Mouse (Mus musculus) midbrain, postnatal 0 days (tissue): Measurements from ENCODE around the gene Ttll13. TPM values are rescaled to one million over a fixed set of nuclear protein-coding genes. Genes with fewer than 3 reads are reported as not detected.

Experiments
- ATAC-seq: fragments of 200-750 bp; cut with Nextera tagmentation; 2 replicates; pipeline ENCODE4 v1.8.0; 2017; ENCODE audit warnings: moderate number of reproducible peaks, mild to moderate bottlenecking, moderate TSS enrichment, moderate library complexity; ENCODE audit not compliant: low FRiP score
- DNase-seq: peaks from one replicate; pipeline ENCODE4 v3.0.0-alpha.2; 2015; ENCODE audit warnings: low spot score
- H3K27ac ChIP-seq: fragments of 300-500 bp; sonication (generic); 2 replicates; pipeline ENCODE4 v1.5.1; 2014; ENCODE audit warnings: low read depth, mild to moderate bottlenecking, low read length, mixed read lengths
- H3K27me3 ChIP-seq: fragments of 300-500 bp; sonication (generic); 2 replicates; pipeline ENCODE4 v1.6.1; 2014; ENCODE audit warnings: low read length, control low read depth, mixed read lengths; ENCODE audit not compliant: insufficient read depth
- H3K36me3 ChIP-seq: fragments of 300-500 bp; sonication (generic); 2 replicates; pipeline ENCODE4 v1.6.1; 2014; ENCODE audit warnings: low read length, control low read depth, mixed read lengths; ENCODE audit not compliant: insufficient read depth
- H3K4me1 ChIP-seq: fragments of 300-500 bp; sonication (generic); 2 replicates; pipeline ENCODE4 v1.6.1; 2014; ENCODE audit warnings: mild to moderate bottlenecking, control low read depth, antibody characterized with exemption, low read length, mixed read lengths; ENCODE audit not compliant: insufficient read depth
- H3K4me2 ChIP-seq: fragments of 300-500 bp; sonication (generic); 2 replicates; pipeline ENCODE4 v1.6.1; 2014; ENCODE audit warnings: low read depth, mild to moderate bottlenecking, low read length, mixed read lengths; ENCODE audit not compliant: poor library complexity, severe bottlenecking
- H3K4me3 ChIP-seq: fragments of 300-500 bp; sonication (generic); 2 replicates; pipeline ENCODE4 v1.5.1; 2014; ENCODE audit warnings: low read depth, mild to moderate bottlenecking, low read length, moderate library complexity
- H3K9ac ChIP-seq: fragments of 300-500 bp; sonication (generic); replicated peaks from 2 replicates; pipeline ENCODE4 v1.6.1; 2014; ENCODE audit warnings: mild to moderate bottlenecking, low read length, moderate library complexity, mixed read lengths; ENCODE audit not compliant: poor library complexity, severe bottlenecking
- H3K9me3 ChIP-seq: fragments of 300-500 bp; sonication (generic); 2 replicates; pipeline ENCODE4 v1.6.1; 2016; ENCODE audit warnings: low read length, control low read depth
- CTCF ChIP-seq: IDR thresholded peaks from 2 replicates; pipeline ENCODE4 v1.5.1; 2016; ENCODE audit warnings: antibody characterized with exemption, mild to moderate bottlenecking
- WGBS: fragments of 180-500 bp; shearing (Covaris S2); extraction: QIAGEN DNeasy Blood & Tissue Kit; methylation state at CpG from one replicate; pipeline ENCODE4 v1.1.7; 2014; 5-methylcytosine and 5-hydroxymethylcytosine counted together
- polyA plus RNA-seq: library from polyadenylated mRNA; unstranded; fragments of >200 nt; fragmentation: Nextera tagmentation; extraction: Ambion mirVana; gene quantifications from 2 replicates; pipeline ENCODE4 v1.2.1, GENCODE M21; 2015
- total RNA-seq: library from RNA; depleted of rRNA; stranded (reverse); fragments of >200 nt; gene quantifications from 2 replicates; pipeline ENCODE4 v1.2.3, GENCODE M21; 2014

Gene Ttll13
- total and polyA plus RNA-seq, 2 experiments from 2014 or later, result 1.2 to 3.2 TPM

- Histone ChIP-seq H3K9ac (no peak overlapping the region), H3K27me3 (no peaks in the 10 kb centered on the region), H3K4me2 (no peak overlapping the region), H3K27ac (no peak overlapping the region), H3K36me3 (peaks cover 42% of the 10 kb centered on the region), H3K9me3 (peaks cover 5% of the 10 kb centered on the region; the same call in 1 of the 2 replicates), H3K4me1 (peaks cover 13% of the 10 kb centered on the region), H3K4me3 (no peak overlapping the region)
- ATAC-seq, result no peak
- WGBS, result 93% methylated on average over 2 of the region's 2 CpGs
- DNase-seq, result no peak
- no peak for TF ChIP-seq CTCF
Observed at GRCm38 (mm10) chr7:80273456-80273855, 27.3 kb downstream of the Ttll13 start.

- peaks cover 5% of the 10 kb centered on the region; the same call in 1 of the 2 replicates for H3K9me3 ChIP-seq
- H3K4me3 ChIP-seq, result no peak overlapping the region
- no peak for DNase-seq
- TF ChIP-seq CTCF, result no peak
- no peaks in the 10 kb centered on the region for H3K4me1 ChIP-seq
- 99% methylated on average over 4 of the region's 4 CpGs for WGBS
- H3K36me3 ChIP-seq, result peaks cover 54% of the 10 kb centered on the region
- H3K27ac ChIP-seq, result no peak overlapping the region
- H3K4me2 ChIP-seq, result no peak overlapping the region
- H3K9ac ChIP-seq, result no peak overlapping the region
- no peaks in the 10 kb centered on the region for H3K27me3 ChIP-seq
- no peak for ATAC-seq
Observed at GRCm38 (mm10) chr7:80276374-80276773, 30.2 kb downstream of the Ttll13 start.

DNA sequence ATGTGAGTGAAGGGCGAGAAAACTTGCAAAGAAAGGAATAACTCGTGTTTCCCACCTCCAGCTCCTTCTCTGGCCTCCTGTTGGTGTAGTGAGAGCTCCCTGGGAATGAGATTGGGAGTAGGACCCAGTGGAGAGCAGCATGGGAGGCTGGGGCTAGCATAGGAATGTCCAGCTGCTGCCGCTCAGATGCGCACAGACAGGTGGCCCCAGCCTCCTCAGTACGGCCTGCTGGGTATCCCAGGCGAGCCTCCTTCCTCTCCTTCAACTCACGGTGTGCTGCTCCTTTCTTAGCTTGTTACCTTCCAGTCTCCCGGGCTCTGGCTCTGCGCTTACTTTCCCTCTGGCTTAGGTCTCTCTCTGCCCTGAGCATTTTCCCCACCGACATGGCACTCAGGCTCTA is 33.9 kb downstream of the Ttll13 start:
- TF ChIP-seq CTCF, result no peak
- Histone ChIP-seq H3K27me3 (no peaks in the 10 kb centered on the region), H3K9ac (no peak overlapping the region), H3K36me3 (peaks cover 66% of the 10 kb centered on the region), H3K9me3 (peaks cover 3% of the 10 kb centered on the region; the same call in 1 of the 2 replicates), H3K27ac (no peak overlapping the region), H3K4me3 (no peak overlapping the region), H3K4me1 (no peaks in the 10 kb centered on the region), H3K4me2 (no peak overlapping the region)
- WGBS, result 89% methylated on average over 10 of the region's 10 CpGs
- ATAC-seq (no peak), DNase-seq (no peak)

DNA sequence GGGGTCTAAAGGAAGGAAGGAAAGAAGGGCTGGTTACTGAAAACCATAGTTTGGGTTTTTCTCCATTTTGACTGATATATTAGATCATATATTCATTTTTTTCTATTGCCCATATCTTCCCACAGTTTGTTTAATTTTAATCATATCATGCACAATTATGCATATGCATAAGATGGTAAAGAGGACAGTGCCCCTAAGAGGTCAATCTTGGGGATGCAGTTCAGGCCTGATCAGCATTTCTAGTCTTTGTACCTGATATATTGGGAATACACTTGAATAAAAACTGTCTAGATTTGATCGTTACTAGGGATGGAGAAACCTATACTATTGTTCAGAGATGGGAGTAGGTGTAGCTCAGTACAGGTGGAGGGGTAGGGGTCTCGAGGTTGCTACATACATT is 34.8 kb downstream of the Ttll13 start:
- no peak for ATAC-seq
- no peak overlapping the region for H3K4me3 ChIP-seq
- whole genome bisulfite sequencing, result 83% methylated on average over 2 of the region's 2 CpGs
- TF ChIP-seq CTCF, result peak; percentile 37
- H3K4me2 ChIP-seq, result no peak overlapping the region
- no peak for DNase-seq
- H3K9me3 ChIP-seq, result no peaks in the 10 kb centered on the region
- H3K27me3 ChIP-seq, result no peaks in the 10 kb centered on the region
- no peaks in the 10 kb centered on the region for H3K4me1 ChIP-seq
- peaks cover 70% of the 10 kb centered on the region for H3K36me3 ChIP-seq
- H3K9ac ChIP-seq, result no peak overlapping the region
- H3K27ac ChIP-seq, result no peak overlapping the region

- no peaks in the 10 kb centered on the region for H3K4me1 ChIP-seq
Observed at GRCm38 (mm10) chr7:80281646-80282045, 35.5 kb downstream of the Ttll13 start.

DNA sequence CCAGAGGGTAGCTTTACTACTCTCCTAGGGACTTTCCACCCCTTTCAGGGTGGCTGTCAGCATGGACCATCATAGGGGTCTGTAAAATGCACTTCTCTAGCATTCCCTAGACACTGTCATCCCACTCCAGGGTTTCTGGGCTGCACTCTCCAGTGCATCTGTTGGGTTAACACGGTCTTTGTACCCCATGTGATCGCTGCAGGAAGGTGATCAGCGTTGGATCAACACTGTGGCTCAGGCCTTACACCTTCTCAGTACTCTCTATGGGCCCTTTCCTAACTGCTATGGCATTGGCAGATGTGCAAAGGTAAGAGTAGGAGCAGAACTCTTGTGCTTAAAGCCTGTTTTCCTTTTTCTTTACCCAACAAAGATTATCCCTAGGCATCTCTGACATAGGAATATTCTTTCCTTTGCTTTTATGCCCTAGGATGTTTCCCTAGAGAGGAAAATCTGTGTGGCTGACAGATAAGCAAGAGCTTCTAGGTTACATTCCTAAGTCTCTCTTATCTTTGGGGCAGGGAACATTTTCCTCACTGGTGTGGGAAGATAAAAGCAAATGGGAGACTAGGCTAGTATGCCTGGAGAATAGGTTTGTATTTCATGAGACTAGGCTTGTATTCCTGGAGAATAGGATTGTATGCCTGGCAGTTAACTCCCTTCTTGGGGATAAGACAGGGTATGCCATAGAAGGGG is 37.2 kb downstream of the Ttll13 start:
- TF ChIP-seq CTCF, result no peak
- H3K9ac ChIP-seq, result no peak overlapping the region
- H3K9me3 ChIP-seq, result no peaks in the 10 kb centered on the region
- ATAC-seq, result no peak
- H3K27ac ChIP-seq, result no peak overlapping the region
- H3K4me2 ChIP-seq, result no peak overlapping the region
- no peaks in the 10 kb centered on the region for H3K4me1 ChIP-seq
- DNase-seq, result no peak
- H3K4me3 ChIP-seq, result no peak overlapping the region
- H3K36me3 ChIP-seq, result peaks cover 71% of the 10 kb centered on the region
- WGBS, result 88% methylated on average over 3 of the region's 3 CpGs
- no peaks in the 10 kb centered on the region for H3K27me3 ChIP-seq

More at GRCm38 (mm10) chr7:80281646-80282045, 35.5 kb downstream of the Ttll13 start:
- H3K9ac ChIP-seq, result no peak overlapping the region
- no peaks in the 10 kb centered on the region for H3K27me3 ChIP-seq
- H3K4me2 ChIP-seq, result no peak overlapping the region
- DNase-seq, result no peak
- no peak overlapping the region for H3K4me3 ChIP-seq
- H3K9me3 ChIP-seq, result no peaks in the 10 kb centered on the region
- ATAC-seq, result no peak
- peaks cover 70% of the 10 kb centered on the region for H3K36me3 ChIP-seq
- 83% methylated on average over 3 of the region's 3 CpGs for WGBS
- TF ChIP-seq CTCF, result no peak
- no peak overlapping the region for H3K27ac ChIP-seq
